Mouse (Mus musculus) cerebellum, adult 2 months (tissue): ENCODE results near the gene Ube2s.

Experiments
- CTCF ChIP-seq: fragments of 200-500 bp; IDR thresholded peaks from 2 replicates; pipeline ENCODE4 v1.5.1; 2011; ENCODE audit warnings: low read depth, mild to moderate bottlenecking, control low read depth, low read length, moderate library complexity, borderline replicate concordance; ENCODE audit not compliant: insufficient read depth
- POLR2A ChIP-seq: fragments of 200-500 bp; IDR thresholded peaks from 2 replicates; pipeline ENCODE4 v1.6.1; 2011; ENCODE audit warnings: low read length, control low read depth, borderline replicate concordance; ENCODE audit not compliant: insufficient read depth

DNA sequence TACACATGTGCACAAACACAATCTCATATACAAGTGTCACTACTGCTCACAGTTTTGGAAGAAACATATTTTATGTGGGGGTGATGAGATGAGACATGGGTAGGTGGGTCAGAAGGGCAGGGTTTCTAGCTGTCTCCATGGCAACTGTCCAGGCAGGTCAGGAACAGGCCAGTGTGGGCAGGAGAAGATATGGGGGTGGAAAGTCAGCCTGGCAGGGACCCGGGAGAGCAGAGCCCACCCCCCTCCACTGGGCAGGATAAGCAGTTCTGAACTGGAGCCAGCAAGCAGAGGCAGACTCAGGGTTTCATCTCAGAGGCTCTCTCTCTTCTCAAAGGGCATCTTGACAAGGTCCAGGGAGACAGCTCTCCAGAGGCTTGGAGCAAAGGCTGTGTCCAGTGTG is 25.2 kb upstream of the Ube2s start:
- TF ChIP-seq CTCF (no peak), POLR2A (no peak)
